Mouse (Mus musculus) heart, postnatal 14 days (tissue): Measurements from ENCODE around the gene Kcnj10. TPM values are rescaled to one million over a fixed set of nuclear protein-coding genes. Genes with fewer than 3 reads are reported as not detected.

Experiments
- DNase-seq, 2 experiments: peaks; one replicate each; pipeline ENCODE4 v3.0.0; 2021 to 2022
- intact Hi-C: fragments of 180-260 bp; cut with DNase I; formaldehyde crosslinking; loops from one replicate; pipeline ENCODE4 v1.15.1; 2025
- total RNA-seq, 2 experiments: library from RNA; stranded (reverse); gene quantifications; 2 replicates each; pipeline ENCODE4 v1.2.3; 2021

Gene Kcnj10
- total RNA-seq, 2 experiments from 2014 or later: 0.10 to 0.22 TPM

- DNase-seq: no peak
- intact Hi-C loops: no loop called here
These were observed 17.3 kb downstream of the Kcnj10 start for GRCm38 (mm10) chr1:172358341-172358740.

- intact Hi-C loops: no loop called here
- DNase-seq: peak; percentile 28 to 64
These were observed 23.7 kb downstream of the Kcnj10 start for GRCm38 (mm10) chr1:172364684-172365083.

GRCm38 (mm10) chr1:172368768-172369418 lies 27.9 kb downstream of the Kcnj10 start:
- intact Hi-C loops: no loop called here
- DNase-seq: peak; percentile 38 to 58

GRCm38 (mm10) chr1:172376198-172376667 lies 35.2 kb downstream of the Kcnj10 start, which contains the start of gene Pigm:
TSS of gene Pigm (plus strand) at chr1:172376546.
- intact Hi-C loops: no loop called here
- DNase-seq: peak; percentile 97 to 98

GRCm38 (mm10) chr1:172376758-172377458 lies 35.9 kb downstream of the Kcnj10 start:
- intact Hi-C loops: no loop called here
- DNase-seq: peak in 1 of 2 experiments; percentile 11

- peak; percentile 28 to 44 for DNase-seq
- intact Hi-C loops: no loop called here
These were observed 39.1 kb downstream of the Kcnj10 start for GRCm38 (mm10) chr1:172380066-172380465.

GRCm38 (mm10) chr1:172382090-172382489 lies 41.1 kb downstream of the Kcnj10 start:
- no peak for DNase-seq
- intact Hi-C loops: no loop called here

GRCm38 (mm10) chr1:172387246-172387645 lies 46.2 kb downstream of the Kcnj10 start:
- intact Hi-C loops: no loop called here
- no peak for DNase-seq

- no peak for DNase-seq
- intact Hi-C loops: no loop called here
These were observed 49.8 kb downstream of the Kcnj10 start for GRCm38 (mm10) chr1:172390769-172391168.

- peak in 1 of 2 experiments; percentile 14 for DNase-seq
- intact Hi-C loops: no loop called here
These were observed 51.0 kb downstream of the Kcnj10 start for GRCm38 (mm10) chr1:172391807-172392581.

- intact Hi-C loops: no loop called here
- DNase-seq: no peak
These were observed 51.7 kb downstream of the Kcnj10 start for GRCm38 (mm10) chr1:172392643-172393170.

- DNase-seq: no peak
- intact Hi-C loops: no loop called here
These were observed 52.7 kb downstream of the Kcnj10 start for GRCm38 (mm10) chr1:172393739-172394138.

- DNase-seq: no peak
- intact Hi-C loops: no loop called here
These were observed 56.2 kb downstream of the Kcnj10 start for GRCm38 (mm10) chr1:172396996-172397752.

- intact Hi-C loops: loop anchor here (5.0 kb wide), 1 partner anchor 211 kb away; no protein-coding TSS in a partner anchor
- no peak for DNase-seq
These were observed 65.2 kb downstream of the Kcnj10 start for GRCm38 (mm10) chr1:172406077-172406706.

GRCm38 (mm10) chr1:172408996-172409395 lies 68.0 kb downstream of the Kcnj10 start:
- DNase-seq: peak in 1 of 2 experiments; percentile 40

GRCm38 (mm10) chr1:172409431-172409830 lies 68.4 kb downstream of the Kcnj10 start:
- DNase-seq: no peak
- intact Hi-C loops: loop anchor here (2.0 to 5.0 kb wide), 2 partner anchors 208 to 989 kb away; no protein-coding TSS in a partner anchor

More at GRCm38 (mm10) chr1:172408996-172409395, 68.0 kb downstream of the Kcnj10 start:
- intact Hi-C loops: loop anchor here (2.0 to 5.0 kb wide), 2 partner anchors 208 to 990 kb away; no protein-coding TSS in a partner anchor

GRCm38 (mm10) chr1:172410806-172411205 lies 69.8 kb downstream of the Kcnj10 start:
- DNase-seq: peak; percentile 70 to 84
- intact Hi-C loops: loop anchor here (2.0 kb wide), 1 partner anchor 222 kb away; the partner anchor contains the start of gene Dusp23

- intact Hi-C loops: loop anchor here (1.0 kb wide), 1 partner anchor 78 kb away; no protein-coding TSS in a partner anchor
- DNase-seq: peak; percentile 80 to 90
These were observed 71.2 kb downstream of the Kcnj10 start for GRCm38 (mm10) chr1:172412204-172412603.
